ENCODE assay signal across 8 mouse cellular contexts in the genomic region with DNA sequence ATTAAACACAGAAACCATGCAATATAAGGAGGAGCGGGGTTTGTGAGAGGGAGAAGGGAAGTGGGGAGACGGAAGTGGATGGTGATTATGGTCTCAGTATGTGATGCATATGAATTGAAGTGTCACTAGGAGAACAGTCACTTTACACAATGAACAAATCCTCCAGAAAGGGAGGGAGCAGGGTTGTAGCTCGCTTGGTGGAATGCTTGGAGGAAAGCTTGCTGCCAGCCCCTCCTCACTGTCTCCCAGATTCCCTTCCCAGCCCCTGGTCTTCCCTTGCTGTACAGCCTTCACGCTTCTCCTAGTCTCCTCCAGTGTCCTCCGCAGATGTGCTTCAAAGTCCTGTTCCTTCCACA. TPM values are rescaled to one million over a fixed set of nuclear protein-coding genes. Genes with fewer than 3 reads are reported as not detected.
A peak's percentile ranks its signal among the peaks of the same experiment; 100 is the strongest.
DNase-seq lines count a peak whose midpoint lies in the region; ATAC-seq and TF ChIP-seq lines count a peak whose summit lies in the region.

No protein-coding gene starts in this region.

- H3K36me3 ChIP-seq in hindbrain, embryonic 12.5 days, result no peaks in the 10 kb centered on the region
- H3K36me3 ChIP-seq in midbrain, embryonic 10.5 days, result no peaks in the 10 kb centered on the region

- H3K4me3 ChIP-seq in gastrocnemius, adult 2 months, result peak overlapping the region; percentile 63
- no peak overlapping the region for H3K4me3 ChIP-seq in hindbrain, embryonic 12.5 days
- peak overlapping the region; percentile 37 for H3K4me3 ChIP-seq in midbrain, embryonic 10.5 days

- peak overlapping the region; percentile 35 for H3K4me2 ChIP-seq in hindbrain, embryonic 12.5 days (replicated peaks)

- H3K4me1 ChIP-seq in hindbrain, embryonic 12.5 days, result peaks cover 5% of the 10 kb centered on the region; the same call in 1 of the 2 replicates
- peaks cover 9% of the 10 kb centered on the region for H3K4me1 ChIP-seq in midbrain, embryonic 10.5 days

- 56% methylated on average over 5 of the region's 5 CpGs for WGBS in hindbrain, embryonic 12.5 days
- WGBS in midbrain, embryonic 10.5 days, result 46% methylated on average over 5 of the region's 5 CpGs

- no peak for DNase-seq in gastrocnemius, adult 2 months
- DNase-seq in gastrocnemius, postnatal 10 days, result no peak
- no peak for DNase-seq in midbrain, embryonic 10.5 days (ENCODE audit: low spot score)
- no peak for DNase-seq in adrenal gland, postnatal 36 days
- DNase-seq in thymus, postnatal 14 days, result no peak
- DNase-seq in right cerebral cortex, postnatal 4 days, result no peak

- intact Hi-C loops in gastrocnemius, adult 2 months (cut with DNase I), result no loop called here

- no peak overlapping the region for H3K9ac ChIP-seq in hindbrain, embryonic 12.5 days

- H3K27ac ChIP-seq in gastrocnemius, adult 2 months, result no peak overlapping the region
- no peak overlapping the region for H3K27ac ChIP-seq in hindbrain, embryonic 12.5 days
- no peak overlapping the region for H3K27ac ChIP-seq in midbrain, embryonic 10.5 days (replicated peaks)

- ATAC-seq in activated CD4-positive, CD25-positive, alpha-beta regulatory T cell, adult 4 months, result peak; percentile 57
- ATAC-seq in hindbrain, embryonic 12.5 days (ENCODE audit: low FRiP score), result no peak

- H3K9me3 ChIP-seq in hindbrain, embryonic 12.5 days (replicated peaks), result no peaks in the 10 kb centered on the region
- no peaks in the 10 kb centered on the region for H3K9me3 ChIP-seq in midbrain, embryonic 10.5 days (replicated peaks)

- peaks cover 3% of the 10 kb centered on the region for H3K27me3 ChIP-seq in hindbrain, embryonic 12.5 days
- H3K27me3 ChIP-seq in midbrain, embryonic 10.5 days (ENCODE audit: low read depth, poor library complexity, severe bottlenecking), result peaks cover 9% of the 10 kb centered on the region

- TF ChIP-seq CTCF in gastrocnemius, adult 2 months (IDR thresholded peaks at IDR 0.05), result no peak

RNA-seq across cellular contexts. Expression of a gene that starts 22.9 kb away (rescaled TPM):
- total RNA-seq in gastrocnemius, adult 2 months (2021), result under 1 TPM; 0.53 to 0.94 TPM
- total RNA-seq in gastrocnemius, postnatal 10 days (2021), result under 1 TPM; 0.40 to 0.54 TPM
- 1 to 10 TPM in 1 of 2 experiments, under 1 TPM in 1; 0.98 to 2.4 TPM for polyA plus RNA-seq in activated CD4-positive, CD25-positive, alpha-beta regulatory T cell, adult 4 months (2017; shearing (Covaris generic))
- 1.0 and 2.3 TPM in 2 replicates for polyA plus RNA-seq in hindbrain, embryonic 12.5 days (2016; fragmentation: Nextera tagmentation; extraction: Ambion mirVana)
- polyA plus RNA-seq in midbrain, embryonic 10.5 days (2016; fragmentation: Nextera tagmentation; extraction: Ambion mirVana), result 0.21 TPM in 2 replicates
- 1 to 10 TPM; 2.8 to 3.7 TPM for total RNA-seq in adrenal gland, postnatal 36 days (2021)

RNA-seq across cellular contexts. Expression of a gene that starts 28.4 kb away (rescaled TPM):
- 1 to 10 TPM; 7.2 to 8.9 TPM for total RNA-seq in gastrocnemius, adult 2 months (2021)
- 1 to 10 TPM; 3.0 to 3.3 TPM for total RNA-seq in gastrocnemius, postnatal 10 days (2021)
- polyA plus RNA-seq in activated CD4-positive, CD25-positive, alpha-beta regulatory T cell, adult 4 months (2017; shearing (Covaris generic)), result under 1 TPM; 0.20 to 0.49 TPM
- polyA plus RNA-seq in hindbrain, embryonic 12.5 days (2016; fragmentation: Nextera tagmentation; extraction: Ambion mirVana), result 8.9 and 9.3 TPM in 2 replicates
- 7.1 and 8.2 TPM in 2 replicates for polyA plus RNA-seq in midbrain, embryonic 10.5 days (2016; fragmentation: Nextera tagmentation; extraction: Ambion mirVana)
- total RNA-seq in adrenal gland, postnatal 36 days (2021), result 10 to 100 TPM; 12.7 to 18.4 TPM

RNA-seq across cellular contexts. Expression of a gene that starts 54.4 kb away (rescaled TPM):
- total RNA-seq in gastrocnemius, adult 2 months (2021), result 10 to 100 TPM; 36.8 to 46.7 TPM
- 10 to 100 TPM; 22.9 to 31.8 TPM for total RNA-seq in gastrocnemius, postnatal 10 days (2021)
- 1 to 10 TPM; 5.6 to 5.7 TPM for polyA plus RNA-seq in activated CD4-positive, CD25-positive, alpha-beta regulatory T cell, adult 4 months (2017; shearing (Covaris generic))
- polyA plus RNA-seq in hindbrain, embryonic 12.5 days (2016; fragmentation: Nextera tagmentation; extraction: Ambion mirVana), result 26.1 and 31.9 TPM in 2 replicates
- 15.0 and 19.7 TPM in 2 replicates for polyA plus RNA-seq in midbrain, embryonic 10.5 days (2016; fragmentation: Nextera tagmentation; extraction: Ambion mirVana)
- 10 to 100 TPM; 44.4 to 49.0 TPM for total RNA-seq in adrenal gland, postnatal 36 days (2021)
